Mouse (Mus musculus) spleen, adult 2 months (tissue): ENCODE measurements around the gene Mettl7a2.

Experiments used
- CTCF ChIP-seq: fragments of 200-500 bp; IDR thresholded peaks from 2 replicates; pipeline ENCODE4 v1.5.1; 2011; ENCODE audit warnings: mild to moderate bottlenecking, inconsistent platforms; ENCODE audit not compliant: insufficient read depth, insufficient read length, insufficient replicate concordance; ENCODE audit errors: extremely low read depth
- POLR2A ChIP-seq: fragments of 200-500 bp; IDR thresholded peaks from 2 replicates; pipeline ENCODE4 v1.6.1; 2011; ENCODE audit warnings: low read depth, low read length, inconsistent platforms

DNA sequence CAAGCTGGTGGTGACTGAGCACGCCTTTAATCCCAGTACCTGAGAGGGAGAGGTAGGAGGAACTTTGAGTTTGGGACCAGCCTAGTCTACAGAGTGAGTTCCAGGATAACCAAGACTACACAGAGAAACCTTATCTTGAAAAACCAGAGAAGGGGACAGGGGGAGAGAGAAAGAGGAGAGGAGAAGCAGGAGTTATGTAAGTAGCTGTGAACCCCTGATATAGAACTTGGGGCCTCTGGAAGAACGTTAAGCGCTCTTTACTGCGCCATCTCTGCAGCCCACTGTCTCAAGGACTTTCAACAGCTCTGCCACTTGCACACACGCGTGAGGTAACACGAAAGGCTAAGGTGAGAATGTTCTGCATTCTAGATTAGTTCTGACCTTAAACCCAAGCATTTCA, 38.6 kb downstream of the Mettl7a2 start:
- TF ChIP-seq POLR2A (no peak), CTCF (no peak)
